Mouse (Mus musculus) cortical plate, adult 2 months (tissue): ENCODE measurements around the gene Smpdl3b.

Source experiments
- CTCF ChIP-seq: fragments of 200-500 bp; IDR thresholded peaks from 2 replicates; pipeline ENCODE4 v1.5.1; 2011; ENCODE audit warnings: mild to moderate bottlenecking, control low read depth, low read length; ENCODE audit not compliant: insufficient read depth; ENCODE audit errors: extremely low read depth
- POLR2A ChIP-seq: fragments of 200-500 bp; IDR thresholded peaks from 2 replicates; pipeline ENCODE4 v1.6.1; 2011; ENCODE audit warnings: mild to moderate bottlenecking, low read length, control low read depth; ENCODE audit not compliant: insufficient read depth; ENCODE audit errors: extremely low read depth

GRCm38 (mm10) chr4:132799845-132800244, 42.8 kb upstream of the Smpdl3b start:
- TF ChIP-seq POLR2A (no peak), CTCF (no peak)
